Mouse (Mus musculus) left cerebral cortex, postnatal 4 days (tissue): Measurements from ENCODE around the gene Rap1a. TPM values are rescaled to one million over a fixed set of nuclear protein-coding genes. Genes with fewer than 3 reads are reported as not detected.

Experiments used
- DNase-seq: peaks from one replicate; pipeline ENCODE4 v3.0.0-alpha.2; 2022
- intact Hi-C: fragments of 180-260 bp; cut with DNase I; formaldehyde crosslinking; loops from one replicate; pipeline ENCODE4 v1.15.1; 2025
- total RNA-seq, 2 experiments: library from RNA; stranded (reverse); gene quantifications; 2 replicates each; pipeline ENCODE4 v1.2.3; 2021

The Rap1a gene
- 10 to 100 TPM; 73.0 to 84.9 TPM for total RNA-seq

GRCm38 (mm10) chr3:105801191-105802166 lies at the start of gene Rap1a:
TSS of gene Rap1a (minus strand) at chr3:105801336.
- DNase-seq: peak; percentile 79
- intact Hi-C loops: no loop called here

- intact Hi-C loops: no loop called here
- DNase-seq: no peak
These were observed 45.3 kb upstream of the Rap1a start for GRCm38 (mm10) chr3:105846294-105847069.

GRCm38 (mm10) chr3:105839836-105840235 lies 38.7 kb upstream of the Rap1a start:
- intact Hi-C loops: no loop called here
- no peak for DNase-seq

GRCm38 (mm10) chr3:105838655-105839054 lies 37.5 kb upstream of the Rap1a start:
- DNase-seq: no peak
- intact Hi-C loops: no loop called here

- intact Hi-C loops: no loop called here
- no peak for DNase-seq
These were observed 35.7 kb upstream of the Rap1a start for GRCm38 (mm10) chr3:105836883-105837282.

GRCm38 (mm10) chr3:105835875-105836274 lies 34.7 kb upstream of the Rap1a start:
- no peak for DNase-seq
- intact Hi-C loops: no loop called here

GRCm38 (mm10) chr3:105831584-105831983 lies 30.4 kb upstream of the Rap1a start:
- DNase-seq: no peak
- intact Hi-C loops: no loop called here

GRCm38 (mm10) chr3:105825501-105826161 lies 24.5 kb upstream of the Rap1a start:
- DNase-seq: no peak
- intact Hi-C loops: no loop called here

GRCm38 (mm10) chr3:105824704-105825103 lies 23.6 kb upstream of the Rap1a start:
- no peak for DNase-seq
- intact Hi-C loops: no loop called here

GRCm38 (mm10) chr3:105824103-105824502 lies 23.0 kb upstream of the Rap1a start:
- DNase-seq: no peak
- intact Hi-C loops: no loop called here

- intact Hi-C loops: no loop called here
- no peak for DNase-seq
These were observed 22.5 kb upstream of the Rap1a start for GRCm38 (mm10) chr3:105823609-105824008.

- no peak for DNase-seq
- intact Hi-C loops: no loop called here
These were observed 20.4 kb upstream of the Rap1a start for GRCm38 (mm10) chr3:105821504-105821903.

- intact Hi-C loops: no loop called here
- DNase-seq: no peak
These were observed 19.1 kb upstream of the Rap1a start for GRCm38 (mm10) chr3:105820272-105820671.

- intact Hi-C loops: no loop called here
- no peak for DNase-seq
These were observed 17.2 kb upstream of the Rap1a start for GRCm38 (mm10) chr3:105818130-105819004.

GRCm38 (mm10) chr3:105816089-105816488 lies 15.0 kb upstream of the Rap1a start:
- intact Hi-C loops: no loop called here

GRCm38 (mm10) chr3:105815236-105815904 lies 14.2 kb upstream of the Rap1a start:
- intact Hi-C loops: no loop called here

More at GRCm38 (mm10) chr3:105816089-105816488, 15.0 kb upstream of the Rap1a start:
- DNase-seq: no peak

GRCm38 (mm10) chr3:105811146-105811545 lies 10.0 kb upstream of the Rap1a start:
- intact Hi-C loops: no loop called here
- no peak for DNase-seq

More at GRCm38 (mm10) chr3:105815236-105815904, 14.2 kb upstream of the Rap1a start:
- no peak for DNase-seq

GRCm38 (mm10) chr3:105808179-105809037 lies 7.3 kb upstream of the Rap1a start:
- intact Hi-C loops: no loop called here
- DNase-seq: no peak
